ENCODE assay signal across 13 mouse cellular contexts in genomic region chr15:100666851-100667250, GRCm38 (mm10). TPM values are rescaled to one million over a fixed set of nuclear protein-coding genes. Genes with fewer than 3 reads are reported as not detected.
DNase-seq lines count a peak whose midpoint lies in the region; ATAC-seq and TF ChIP-seq lines count a peak whose summit lies in the region.
"Had no signal": no experiment of that assay in that cellular context is flagged by ENCODE, and none has a peak within 500 bp of the region (broad histone marks: within the 10 kb centered on the region; RNA-seq: fewer than 3 reads in every experiment).

No protein-coding gene starts in this region.

- 20% methylated on average over 12 of the region's 12 CpGs for WGBS in heart, embryonic 16.5 days
- whole genome bisulfite sequencing in stomach, embryonic 14.5 days: 16% methylated on average over 12 of the region's 12 CpGs
- 28% methylated on average over 12 of the region's 12 CpGs for WGBS in stomach, postnatal 0 days
- WGBS in liver, embryonic 12.5 days (ENCODE audit: insufficient replicate concordance): 7% methylated on average over 12 of the region's 12 CpGs
- 46% methylated on average over 12 of the region's 12 CpGs for WGBS in forebrain, embryonic 10.5 days

- H3K4me3 ChIP-seq in heart, embryonic 16.5 days (ENCODE audit: low read length): peak overlapping the region; percentile 17; the same call in 1 of the 2 replicates
- H3K4me3 ChIP-seq in stomach, embryonic 14.5 days (ENCODE audit: low read depth, low read length): no peak overlapping the region
- H3K4me3 ChIP-seq in stomach, postnatal 0 days (ENCODE audit: low read depth, low read length): no peak overlapping the region
- peak overlapping the region; percentile 68 for H3K4me3 ChIP-seq in liver, embryonic 12.5 days
- H3K4me3 ChIP-seq in forebrain, embryonic 10.5 days: no peak overlapping the region
- H3K4me3 ChIP-seq: forebrain, embryonic 12.5 days; gastrocnemius, adult 2 months; hindbrain, embryonic 13.5 days; midbrain, embryonic 13.5 days had no signal

- TF ChIP-seq EP300 in stomach, postnatal 0 days (optimal IDR thresholded peaks at IDR 0.05): no peak

- no peaks in the 10 kb centered on the region for H3K36me3 ChIP-seq in heart, embryonic 16.5 days (ENCODE audit: control insufficient read depth, insufficient read depth)
- H3K36me3 ChIP-seq in stomach, embryonic 14.5 days (ENCODE audit: control insufficient read depth, insufficient read depth, low read length): no peaks in the 10 kb centered on the region
- no peaks in the 10 kb centered on the region for H3K36me3 ChIP-seq in stomach, postnatal 0 days (ENCODE audit: control insufficient read depth, insufficient read depth, low read length)
- H3K36me3 ChIP-seq in liver, embryonic 12.5 days: no peaks in the 10 kb centered on the region
- no peaks in the 10 kb centered on the region for H3K36me3 ChIP-seq in forebrain, embryonic 10.5 days (replicated peaks)
- H3K36me3 ChIP-seq: forebrain, embryonic 12.5 days; hindbrain, embryonic 13.5 days; midbrain, embryonic 13.5 days had no signal

- H3K27me3 ChIP-seq in heart, embryonic 16.5 days (ENCODE audit: control insufficient read depth, insufficient read depth, low read length): no peaks in the 10 kb centered on the region
- H3K27me3 ChIP-seq in stomach, embryonic 14.5 days (ENCODE audit: control insufficient read depth, insufficient read depth, low read length): no peaks in the 10 kb centered on the region
- no peaks in the 10 kb centered on the region for H3K27me3 ChIP-seq in stomach, postnatal 0 days (ENCODE audit: control insufficient read depth, insufficient read depth, low read length)
- H3K27me3 ChIP-seq in liver, embryonic 12.5 days (replicated peaks): no peaks in the 10 kb centered on the region
- no peaks in the 10 kb centered on the region for H3K27me3 ChIP-seq in forebrain, embryonic 10.5 days (ENCODE audit: poor library complexity, severe bottlenecking)
- H3K27me3 ChIP-seq: forebrain, embryonic 12.5 days; midbrain, embryonic 13.5 days had no signal

- peaks cover 8% of the 10 kb centered on the region; the same call in 1 of the 2 replicates for H3K4me1 ChIP-seq in heart, embryonic 16.5 days (ENCODE audit: control insufficient read depth, insufficient read depth, low read length)
- H3K4me1 ChIP-seq in stomach, embryonic 14.5 days (ENCODE audit: control insufficient read depth, insufficient read depth, low read length): peaks cover 19% of the 10 kb centered on the region; the same call in 1 of the 2 replicates
- H3K4me1 ChIP-seq in stomach, postnatal 0 days (replicated peaks; ENCODE audit: control insufficient read depth, insufficient read depth): no peaks in the 10 kb centered on the region
- H3K4me1 ChIP-seq in liver, embryonic 12.5 days: peaks cover 81% of the 10 kb centered on the region
- peaks cover 19% of the 10 kb centered on the region for H3K4me1 ChIP-seq in forebrain, embryonic 10.5 days

- no peak for DNase-seq in heart, adult 8-10 months (ENCODE audit: low spot score)
- no peak for DNase-seq in stomach, postnatal 0 days (ENCODE audit: low spot score)
- peak; percentile 52 for DNase-seq in thymus, postnatal 4 days
- DNase-seq in forebrain, embryonic 10.5 days (ENCODE audit: extremely low spot score, low spot score): no peak
- DNase-seq: right cerebral cortex, postnatal 4 days had no signal

- no peak for TF ChIP-seq CTCF in stomach, postnatal 0 days (IDR thresholded peaks at IDR 0.05; ENCODE audit: low read depth)

- H3K9ac ChIP-seq in heart, embryonic 16.5 days (ENCODE audit: low read length): peak overlapping the region; percentile 11; the same call in 1 of the 2 replicates
- no peak overlapping the region for H3K9ac ChIP-seq in stomach, embryonic 14.5 days (replicated peaks; ENCODE audit: low read depth, low read length)
- H3K9ac ChIP-seq in stomach, postnatal 0 days (ENCODE audit: low read length): no peak overlapping the region
- H3K9ac ChIP-seq in liver, embryonic 12.5 days: 0 out of 2 replicates have a peak overlapping the region, but pooled peaks have one; percentile 2
- H3K9ac ChIP-seq: forebrain, embryonic 12.5 days; hindbrain, embryonic 13.5 days; midbrain, embryonic 13.5 days had no signal

- H3K4me2 ChIP-seq in heart, embryonic 16.5 days (ENCODE audit: low read depth, low read length): peak overlapping the region; percentile 29
- H3K4me2 ChIP-seq in stomach, embryonic 14.5 days (replicated peaks; ENCODE audit: low read depth, low read length): no peak overlapping the region
- no peak overlapping the region for H3K4me2 ChIP-seq in stomach, postnatal 0 days (replicated peaks; ENCODE audit: low read depth)
- H3K4me2 ChIP-seq in liver, embryonic 12.5 days: peak overlapping the region; percentile 74
- H3K4me2 ChIP-seq: forebrain, embryonic 12.5 days; midbrain, embryonic 13.5 days had no signal

- H3K9me3 ChIP-seq in heart, embryonic 16.5 days (replicated peaks; ENCODE audit: control insufficient read depth, low read length): no peaks in the 10 kb centered on the region
- no peaks in the 10 kb centered on the region for H3K9me3 ChIP-seq in stomach, embryonic 14.5 days (ENCODE audit: control insufficient read depth, low read depth, low read length)
- H3K9me3 ChIP-seq in stomach, postnatal 0 days (ENCODE audit: control insufficient read depth, low read length): no peaks in the 10 kb centered on the region
- H3K9me3 ChIP-seq in liver, embryonic 12.5 days (replicated peaks): no peaks in the 10 kb centered on the region
- H3K9me3 ChIP-seq in forebrain, embryonic 10.5 days: 0 out of 2 replicates have a peak, but pooled peaks cover 5% of the 10 kb centered on the region
- H3K9me3 ChIP-seq: forebrain, embryonic 12.5 days; hindbrain, embryonic 13.5 days; midbrain, embryonic 13.5 days had no signal

- H3K27ac ChIP-seq in heart, embryonic 16.5 days (ENCODE audit: low read length): peak overlapping the region; percentile 66
- peak overlapping the region; percentile 7; the same call in 1 of the 2 replicates for H3K27ac ChIP-seq in stomach, embryonic 14.5 days (ENCODE audit: low read length)
- no peak overlapping the region for H3K27ac ChIP-seq in stomach, postnatal 0 days (replicated peaks)
- peak overlapping the region; percentile 66 for H3K27ac ChIP-seq in liver, embryonic 12.5 days
- H3K27ac ChIP-seq in forebrain, embryonic 10.5 days: no peak overlapping the region
- H3K27ac ChIP-seq: forebrain, embryonic 12.5 days; hindbrain, embryonic 13.5 days; midbrain, embryonic 13.5 days had no signal

- ATAC-seq in heart, embryonic 16.5 days (replicated peaks; ENCODE audit: extremely low read depth, insufficient read depth, low FRiP score): no peak
- ATAC-seq in stomach, embryonic 14.5 days (ENCODE audit: insufficient number of reproducible peaks, insufficient read depth, low FRiP score, low read depth): no peak
- no peak for ATAC-seq in stomach, postnatal 0 days (ENCODE audit: low FRiP score, low TSS enrichment)
- no peak for ATAC-seq in liver, embryonic 12.5 days
- no peak for ATAC-seq in megakaryocyte progenitor cell, adult 5-6 weeks (replicated peaks; ENCODE audit: poor library complexity)
- ATAC-seq: midbrain, embryonic 13.5 days had no signal

RNA-seq across cellular contexts. Expression of gene Bin2, which starts 2.5 kb away (rescaled TPM):
- 5.9 and 13.3 TPM in 2 replicates for polyA plus RNA-seq in heart, embryonic 16.5 days (2015; fragmentation: Nextera tagmentation; extraction: Ambion mirVana)
- 1 to 10 TPM in 2 of 4 experiments, under 1 TPM in 2; 0.84 to 2.6 (median 1.1) TPM for total RNA-seq in heart, adult 8-10 months (2022)
- polyA plus RNA-seq in stomach, embryonic 14.5 days (2014; fragmentation: Nextera tagmentation; extraction: Ambion mirVana): 3.2 and 6.6 TPM in 2 replicates
- 1.3 and 2.3 TPM in 2 replicates for polyA plus RNA-seq in stomach, postnatal 0 days (2015; fragmentation: Nextera tagmentation; extraction: Ambion mirVana)
- polyA plus RNA-seq in liver, embryonic 12.5 days (2016; fragmentation: Nextera tagmentation; extraction: Ambion mirVana): 40.5 and 40.6 TPM in 2 replicates
- 3.3 and 3.6 TPM in 2 replicates for polyA plus RNA-seq in forebrain, embryonic 10.5 days (2016; fragmentation: Nextera tagmentation; extraction: Ambion mirVana)
- 129 and 133 TPM in 2 replicates for total RNA-seq in megakaryocyte progenitor cell, adult 5-6 weeks (2015)
- total RNA-seq in megakaryocyte progenitor cell, adult 5-6 weeks (2017): 98.9 and 105 TPM in 2 replicates

RNA-seq across cellular contexts. Expression of gene Cela1, which starts 20.9 kb away (rescaled TPM):
- 3.3 and 3.5 TPM in 2 replicates for polyA plus RNA-seq in heart, embryonic 16.5 days (2015; fragmentation: Nextera tagmentation; extraction: Ambion mirVana)
- total RNA-seq in heart, adult 8-10 months (2022): 1 to 10 TPM; 1.1 to 2.0 (median 1.5) TPM
- 6.2 and 25.7 TPM in 2 replicates for polyA plus RNA-seq in stomach, embryonic 14.5 days (2014; fragmentation: Nextera tagmentation; extraction: Ambion mirVana)
- polyA plus RNA-seq in stomach, postnatal 0 days (2015; fragmentation: Nextera tagmentation; extraction: Ambion mirVana): 22.3 and 24.1 TPM in 2 replicates
- 8.7 and 11.0 TPM in 2 replicates for polyA plus RNA-seq in liver, embryonic 12.5 days (2016; fragmentation: Nextera tagmentation; extraction: Ambion mirVana)
- polyA plus RNA-seq in forebrain, embryonic 10.5 days (2016; fragmentation: Nextera tagmentation; extraction: Ambion mirVana): 1.4 and 1.8 TPM in 2 replicates
- total RNA-seq in megakaryocyte progenitor cell, adult 5-6 weeks (2015): 12.2 and 28.8 TPM in 2 replicates
- 5.2 and 10.8 TPM in 2 replicates for total RNA-seq in megakaryocyte progenitor cell, adult 5-6 weeks (2017)
- total RNA-seq: gastrocnemius, adult 2 months had no signal
- polyA plus RNA-seq: forebrain, embryonic 12.5 days had no signal

RNA-seq across cellular contexts. Expression of gene Smagp, which starts 30.1 kb away (rescaled TPM):
- polyA plus RNA-seq in heart, embryonic 16.5 days (2015; fragmentation: Nextera tagmentation; extraction: Ambion mirVana): 16.9 and 17.2 TPM in 2 replicates
- total RNA-seq in heart, adult 8-10 months (2022): 10 to 100 TPM; 10.9 to 20.2 (median 11.9) TPM
- 33.3 and 36.8 TPM in 2 replicates for polyA plus RNA-seq in stomach, embryonic 14.5 days (2014; fragmentation: Nextera tagmentation; extraction: Ambion mirVana)
- 94.8 and 103 TPM in 2 replicates for polyA plus RNA-seq in stomach, postnatal 0 days (2015; fragmentation: Nextera tagmentation; extraction: Ambion mirVana)
- 10.5 and 11.4 TPM in 2 replicates for polyA plus RNA-seq in liver, embryonic 12.5 days (2016; fragmentation: Nextera tagmentation; extraction: Ambion mirVana)
- polyA plus RNA-seq in forebrain, embryonic 10.5 days (2016; fragmentation: Nextera tagmentation; extraction: Ambion mirVana): 4.3 and 4.6 TPM in 2 replicates
- 0.64 and 1.1 TPM in 2 replicates for total RNA-seq in megakaryocyte progenitor cell, adult 5-6 weeks (2015)
- total RNA-seq in megakaryocyte progenitor cell, adult 5-6 weeks (2017): 0.71 TPM in 1 of 2 replicates, not detected in the other

RNA-seq across cellular contexts. Expression of gene Dazap2, which starts 51.7 kb away (rescaled TPM):
- 223 and 247 TPM in 2 replicates for polyA plus RNA-seq in heart, embryonic 16.5 days (2015; fragmentation: Nextera tagmentation; extraction: Ambion mirVana)
- 100 to 1,000 TPM; 170 to 189 (median 183) TPM for total RNA-seq in heart, adult 8-10 months (2022)
- 232 and 245 TPM in 2 replicates for polyA plus RNA-seq in stomach, embryonic 14.5 days (2014; fragmentation: Nextera tagmentation; extraction: Ambion mirVana)
- polyA plus RNA-seq in stomach, postnatal 0 days (2015; fragmentation: Nextera tagmentation; extraction: Ambion mirVana): 177 and 205 TPM in 2 replicates
- 163 and 167 TPM in 2 replicates for polyA plus RNA-seq in liver, embryonic 12.5 days (2016; fragmentation: Nextera tagmentation; extraction: Ambion mirVana)
- polyA plus RNA-seq in forebrain, embryonic 10.5 days (2016; fragmentation: Nextera tagmentation; extraction: Ambion mirVana): 214 and 224 TPM in 2 replicates
- 334 and 357 TPM in 2 replicates for total RNA-seq in megakaryocyte progenitor cell, adult 5-6 weeks (2015)
- 136 and 150 TPM in 2 replicates for total RNA-seq in megakaryocyte progenitor cell, adult 5-6 weeks (2017)

Comparison
In these comparisons a context has a peak if more than half of its experiments do, and no peak if none do; other contexts are left out.
1. H3K27ac ChIP-seq: peak in heart, embryonic 16.5 days (single experiment), stomach, embryonic 14.5 days (single experiment) and liver, embryonic 12.5 days (single experiment); none in stomach, postnatal 0 days (single experiment) and forebrain, embryonic 10.5 days (single experiment).
2. H3K4me2 ChIP-seq: peak in heart, embryonic 16.5 days (single experiment) and liver, embryonic 12.5 days (single experiment); none in stomach, embryonic 14.5 days (single experiment) and stomach, postnatal 0 days (single experiment).
3. H3K4me3 ChIP-seq: peak in heart, embryonic 16.5 days (single experiment) and liver, embryonic 12.5 days (single experiment); none in stomach, embryonic 14.5 days (single experiment), stomach, postnatal 0 days (single experiment) and forebrain, embryonic 10.5 days (single experiment).
4. H3K9ac ChIP-seq: peak in heart, embryonic 16.5 days (single experiment) and liver, embryonic 12.5 days (single experiment); none in stomach, embryonic 14.5 days (single experiment) and stomach, postnatal 0 days (single experiment).